Mouse (Mus musculus) liver, embryonic 12.5 days (tissue): ENCODE measurements around the gene Pink1. TPM values are rescaled to one million over a fixed set of nuclear protein-coding genes. Genes with fewer than 3 reads are reported as not detected.

Experiments
- ATAC-seq: fragments of 200-750 bp; cut with Nextera tagmentation; 2 replicates; pipeline ENCODE4 v1.8.0; 2017; ENCODE audit warnings: moderate number of reproducible peaks, mild to moderate bottlenecking, moderate library complexity
- H3K27ac ChIP-seq: fragments of 300-500 bp; sonication (generic); 2 replicates; pipeline ENCODE4 v1.5.1; 2016; ENCODE audit warnings: mild to moderate bottlenecking
- H3K27me3 ChIP-seq: fragments of 300-500 bp; sonication (generic); replicated peaks from 2 replicates; pipeline ENCODE4 v1.6.1; 2016; ENCODE audit warnings: mild to moderate bottlenecking, moderate library complexity
- H3K36me3 ChIP-seq: fragments of 300-500 bp; sonication (generic); 2 replicates; pipeline ENCODE4 v1.6.1; 2016; ENCODE audit warnings: mild to moderate bottlenecking, moderate library complexity
- H3K4me1 ChIP-seq: fragments of 300-500 bp; sonication (generic); 2 replicates; pipeline ENCODE4 v1.6.1; 2016
- H3K4me2 ChIP-seq: fragments of 300-500 bp; sonication (generic); 2 replicates; pipeline ENCODE4 v1.6.1; 2016; ENCODE audit warnings: mild to moderate bottlenecking, moderate library complexity
- H3K4me3 ChIP-seq: fragments of 300-500 bp; sonication (generic); 2 replicates; pipeline ENCODE4 v1.5.1; 2016; ENCODE audit warnings: mild to moderate bottlenecking, moderate library complexity
- H3K9ac ChIP-seq: fragments of 300-500 bp; sonication (generic); 2 replicates; pipeline ENCODE4 v1.6.1; 2016; ENCODE audit warnings: mild to moderate bottlenecking, moderate library complexity
- H3K9me3 ChIP-seq: fragments of 300-500 bp; sonication (generic); replicated peaks from 2 replicates; pipeline ENCODE4 v1.6.1; 2016; ENCODE audit warnings: mild to moderate bottlenecking, moderate library complexity
- WGBS: fragments of 180-500 bp; shearing (Covaris S2); methylation state at CpG from one replicate; pipeline ENCODE4 v1.1.7; 2016; ENCODE audit not compliant: insufficient replicate concordance; 5-methylcytosine and 5-hydroxymethylcytosine counted together
- polyA plus RNA-seq: library from polyadenylated mRNA; unstranded; fragments of >200 nt; fragmentation: Nextera tagmentation; extraction: Ambion mirVana; gene quantifications from 2 replicates; pipeline ENCODE4 v1.2.1, GENCODE M21; 2016

The Pink1 gene
- polyA plus RNA-seq, 1 experiment from 2014 or later, result 28.8 TPM

DNA sequence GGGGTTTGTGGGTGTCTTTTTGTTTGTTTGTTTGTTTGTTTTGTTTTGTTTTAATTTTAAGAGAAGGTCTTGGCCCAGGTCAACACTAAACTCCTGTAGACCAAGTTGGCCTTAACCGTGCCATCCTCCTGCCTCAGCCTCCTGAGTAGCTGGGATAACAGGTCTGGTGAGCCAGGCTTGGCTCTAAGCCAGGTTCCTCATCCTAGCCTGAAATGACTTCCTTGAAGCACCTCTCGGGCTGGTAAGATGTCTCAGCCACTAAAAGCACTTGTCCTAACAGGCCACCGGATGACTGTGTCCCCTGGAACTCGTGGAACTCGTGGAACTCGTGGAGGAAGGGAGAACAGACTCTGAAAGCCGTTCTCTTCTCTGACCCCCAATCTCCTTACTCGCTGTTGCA lies 30.0 kb upstream of the Pink1 start:
- Histone ChIP-seq H3K27me3 (peaks cover 12% of the 10 kb centered on the region), H3K4me2 (no peak overlapping the region), H3K4me1 (no peaks in the 10 kb centered on the region), H3K9ac (no peak overlapping the region), H3K36me3 (no peaks in the 10 kb centered on the region), H3K27ac (no peak overlapping the region), H3K9me3 (no peaks in the 10 kb centered on the region), H3K4me3 (no peak overlapping the region)
- 73% methylated on average over 8 of the region's 8 CpGs for WGBS
- no peak for ATAC-seq

DNA sequence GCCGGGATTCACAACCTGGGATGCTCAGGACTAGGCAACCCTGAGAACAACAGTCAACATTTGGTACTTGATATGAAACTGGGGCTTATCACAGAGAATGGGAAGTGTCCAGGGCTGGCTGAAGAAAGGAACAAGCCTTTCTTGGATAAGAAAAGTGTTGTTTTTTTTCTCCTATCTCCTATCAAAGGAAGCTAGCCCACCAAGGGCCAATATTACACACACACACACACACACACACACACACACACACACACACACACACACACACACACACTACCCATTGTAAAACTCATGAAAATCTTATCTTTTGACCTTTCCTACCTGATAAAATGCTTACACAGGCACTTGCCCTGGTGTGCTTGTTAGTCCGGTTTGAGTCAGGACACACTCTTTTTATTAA lies 29.4 kb upstream of the Pink1 start:
- Histone ChIP-seq H3K4me2 (no peak overlapping the region), H3K36me3 (no peaks in the 10 kb centered on the region), H3K27me3 (peaks cover 5% of the 10 kb centered on the region), H3K9ac (no peak overlapping the region), H3K27ac (no peak overlapping the region), H3K4me3 (no peak overlapping the region), H3K4me1 (no peaks in the 10 kb centered on the region), H3K9me3 (no peaks in the 10 kb centered on the region)
- 59% methylated on average over 2 of the region's 2 CpGs for WGBS
- no peak for ATAC-seq

DNA sequence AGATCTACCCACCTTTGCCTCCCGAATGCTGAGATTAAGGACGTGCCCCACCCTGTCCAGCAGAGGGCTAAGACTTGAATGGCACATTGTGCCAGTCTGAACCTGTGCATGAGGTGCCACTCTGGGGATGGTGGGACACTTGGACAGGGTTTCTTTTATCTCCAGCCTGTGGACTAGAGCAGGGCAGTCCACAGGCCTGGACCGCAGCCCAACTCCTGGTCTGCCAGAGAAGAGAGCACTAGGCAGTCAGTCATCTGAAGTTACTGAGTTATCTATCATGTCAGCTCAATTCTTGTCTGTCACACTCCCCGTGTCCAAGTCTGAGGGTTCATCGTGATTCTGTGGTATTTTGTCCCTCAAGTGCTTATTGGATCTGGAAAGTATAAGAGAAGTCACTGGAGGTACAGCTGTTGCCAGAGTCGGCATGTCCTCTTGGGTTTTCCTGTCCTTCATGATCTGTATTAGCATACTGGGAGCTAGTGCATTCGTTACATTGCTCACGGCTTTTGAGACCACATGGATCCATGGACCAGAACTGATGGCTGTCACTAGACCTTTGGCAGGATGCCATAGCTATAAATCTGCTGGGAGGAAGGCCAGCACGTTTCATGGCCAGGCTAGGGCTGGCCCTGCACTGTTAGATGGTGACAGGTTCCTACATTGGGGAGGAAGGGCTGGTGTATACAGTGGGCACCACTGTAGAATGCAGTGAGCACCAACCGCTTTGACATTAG lies 27.5 kb upstream of the Pink1 start:
- H3K36me3 ChIP-seq, result no peaks in the 10 kb centered on the region
- WGBS, result 64% methylated on average over 10 of the region's 10 CpGs
- no peaks in the 10 kb centered on the region; the same call in 1 of the 2 replicates for H3K27me3 ChIP-seq
- no peak overlapping the region for H3K4me2 ChIP-seq
- no peaks in the 10 kb centered on the region for H3K4me1 ChIP-seq
- no peak overlapping the region for H3K27ac ChIP-seq
- ATAC-seq, result peak; percentile 32; the same call in 1 of the 2 replicates
- H3K9me3 ChIP-seq, result no peaks in the 10 kb centered on the region
- H3K4me3 ChIP-seq, result no peak overlapping the region
- no peak overlapping the region for H3K9ac ChIP-seq

DNA sequence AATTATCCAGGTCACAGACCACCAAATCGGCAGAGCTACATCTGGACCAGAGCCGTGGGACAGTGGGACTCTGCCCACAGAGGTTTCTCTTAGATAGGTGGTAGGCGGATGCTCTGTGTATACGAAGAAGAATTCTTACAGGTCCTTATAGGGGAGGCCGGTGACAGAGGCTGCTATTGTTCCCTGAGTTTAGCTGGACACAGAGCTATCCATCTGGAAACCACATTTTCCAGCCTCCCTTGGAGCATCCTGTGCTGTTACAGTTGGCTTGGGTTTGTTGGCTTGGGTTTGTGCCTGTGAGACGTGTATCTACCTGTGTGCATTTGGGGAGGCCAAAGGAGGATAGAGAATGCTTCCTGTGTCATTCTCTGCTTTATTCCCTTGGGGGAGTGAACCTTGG lies 26.6 kb upstream of the Pink1 start:
- Histone ChIP-seq H3K36me3 (no peaks in the 10 kb centered on the region), H3K27me3 (no peaks in the 10 kb centered on the region; the same call in 1 of the 2 replicates), H3K4me3 (no peak overlapping the region), H3K9me3 (no peaks in the 10 kb centered on the region), H3K9ac (no peak overlapping the region), H3K4me2 (no peak overlapping the region), H3K4me1 (no peaks in the 10 kb centered on the region), H3K27ac (no peak overlapping the region)
- 74% methylated on average over 6 of the region's 6 CpGs for WGBS
- no peak for ATAC-seq

DNA sequence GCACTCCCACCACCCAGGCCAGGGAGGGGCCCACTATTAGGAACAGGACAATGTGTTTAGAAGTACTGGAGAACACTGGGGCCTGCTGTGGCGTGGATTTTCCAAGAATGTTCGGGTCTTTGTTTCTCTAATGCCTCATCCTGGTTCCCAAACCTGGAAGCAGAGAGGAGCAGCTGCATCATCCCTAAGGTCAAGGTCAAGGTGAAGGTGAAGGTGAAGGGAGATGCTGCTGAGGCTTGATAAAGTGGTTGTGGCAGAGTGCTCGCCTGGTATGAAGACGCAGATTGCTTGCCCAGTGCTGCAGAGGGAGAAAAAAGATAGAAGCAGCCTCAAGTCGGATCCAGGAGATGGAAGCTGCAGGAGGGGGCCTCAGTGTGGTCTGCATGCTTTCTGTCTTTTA lies 25.7 kb upstream of the Pink1 start:
- no peaks in the 10 kb centered on the region for H3K4me1 ChIP-seq
- H3K9me3 ChIP-seq, result no peaks in the 10 kb centered on the region
- H3K4me2 ChIP-seq, result no peak overlapping the region
- H3K9ac ChIP-seq, result no peak overlapping the region
- H3K36me3 ChIP-seq, result no peaks in the 10 kb centered on the region
- no peak for ATAC-seq
- H3K4me3 ChIP-seq, result no peak overlapping the region
- H3K27me3 ChIP-seq, result no peaks in the 10 kb centered on the region; the same call in 1 of the 2 replicates
- no peak overlapping the region for H3K27ac ChIP-seq
- WGBS, result 68% methylated on average over 5 of the region's 5 CpGs

DNA sequence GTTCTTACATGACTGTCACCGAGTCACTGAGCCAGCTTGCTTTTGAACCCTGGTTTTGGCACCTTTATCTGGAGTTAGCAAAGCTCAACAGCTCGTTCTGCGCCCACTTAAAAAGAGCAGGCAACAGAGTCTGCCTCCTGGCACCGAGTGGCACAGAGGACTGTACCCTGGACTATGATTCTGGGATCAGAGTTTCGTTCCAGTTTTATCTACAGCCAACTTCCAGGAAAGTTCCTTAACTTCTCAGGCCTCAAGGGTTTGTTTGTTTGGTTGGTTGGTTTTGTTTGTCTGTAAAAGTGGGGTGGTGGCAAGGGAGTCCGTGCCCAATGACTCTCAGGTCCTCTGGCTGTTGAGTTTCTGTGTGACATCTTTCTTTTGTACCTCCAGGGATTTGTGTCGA lies 22.6 kb upstream of the Pink1 start:
- no peaks in the 10 kb centered on the region for H3K9me3 ChIP-seq
- ATAC-seq, result no peak
- no peak overlapping the region for H3K4me3 ChIP-seq
- H3K27me3 ChIP-seq, result no peaks in the 10 kb centered on the region; the same call in 1 of the 2 replicates
- no peaks in the 10 kb centered on the region for H3K36me3 ChIP-seq
- H3K4me2 ChIP-seq, result no peak overlapping the region
- WGBS, result 67% methylated on average over 7 of the region's 7 CpGs
- no peaks in the 10 kb centered on the region; the same call in 1 of the 2 replicates for H3K4me1 ChIP-seq
- no peak overlapping the region for H3K27ac ChIP-seq
- no peak overlapping the region for H3K9ac ChIP-seq

DNA sequence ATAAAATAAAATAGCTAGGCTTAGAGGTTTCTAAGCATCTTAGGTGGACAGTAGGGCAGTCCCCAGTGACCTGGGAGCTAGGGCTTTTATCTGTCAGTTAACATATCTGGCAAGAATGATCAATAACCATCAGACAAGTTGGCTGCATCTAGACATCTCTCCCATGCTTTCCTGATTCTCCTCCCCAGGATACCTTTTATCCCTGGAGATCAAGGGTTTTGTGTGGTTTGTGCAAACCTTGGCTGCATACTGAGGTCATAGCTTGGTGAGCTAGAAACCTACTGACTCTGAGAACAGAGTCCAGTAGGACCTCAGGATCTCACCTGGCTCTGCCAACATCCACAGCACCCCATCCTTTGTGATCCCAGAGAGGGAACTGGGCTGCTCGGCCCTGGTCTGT lies 21.2 kb upstream of the Pink1 start:
- no peaks in the 10 kb centered on the region for H3K36me3 ChIP-seq
- no peak overlapping the region for H3K9ac ChIP-seq
- H3K27ac ChIP-seq, result no peak overlapping the region
- no peak overlapping the region for H3K4me3 ChIP-seq
- H3K4me1 ChIP-seq, result peaks cover 9% of the 10 kb centered on the region
- no peak overlapping the region for H3K4me2 ChIP-seq
- no peak for ATAC-seq
- WGBS, result 58% methylated on average over 1 of the region's 1 CpGs
- H3K9me3 ChIP-seq, result no peaks in the 10 kb centered on the region
- no peaks in the 10 kb centered on the region; the same call in 1 of the 2 replicates for H3K27me3 ChIP-seq

DNA sequence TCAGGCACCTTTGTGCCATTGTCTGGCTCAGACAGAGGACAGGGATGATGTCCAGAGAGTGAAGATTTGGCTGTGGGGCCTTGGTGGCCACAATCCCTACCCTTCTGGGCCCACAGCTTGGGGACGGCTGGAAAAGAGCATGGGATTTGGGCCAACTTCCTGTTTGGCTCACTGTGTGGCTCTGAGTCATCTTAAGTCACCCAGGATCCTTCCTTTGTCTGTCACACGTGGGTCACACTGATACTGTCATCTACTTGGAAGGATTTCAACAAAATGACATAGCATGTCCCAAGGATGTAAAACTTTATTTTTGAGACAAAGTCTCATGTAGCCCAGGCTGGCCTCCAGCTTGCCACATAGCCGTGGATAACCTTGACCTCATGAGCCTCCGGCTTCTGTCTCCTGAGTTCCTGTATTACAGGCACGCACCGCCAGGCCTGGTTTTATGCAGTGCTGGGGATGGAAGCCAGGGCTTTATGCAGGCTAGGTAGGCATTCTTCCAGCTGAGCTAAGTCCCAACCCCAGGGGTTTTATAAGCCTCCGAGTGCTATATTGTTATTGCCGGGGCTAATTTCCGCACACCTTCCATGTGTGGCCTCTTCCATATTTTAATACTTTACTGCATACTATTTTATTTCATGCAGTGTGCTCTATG lies 18.9 kb upstream of the Pink1 start:
- no peak for ATAC-seq
- peaks cover 7% of the 10 kb centered on the region; the same call in 1 of the 2 replicates for H3K27me3 ChIP-seq
- WGBS, result 64% methylated on average over 9 of the region's 9 CpGs
- H3K4me1 ChIP-seq, result peaks cover 9% of the 10 kb centered on the region
- H3K9ac ChIP-seq, result no peak overlapping the region
- no peaks in the 10 kb centered on the region for H3K36me3 ChIP-seq
- H3K9me3 ChIP-seq, result no peaks in the 10 kb centered on the region
- H3K4me3 ChIP-seq, result no peak overlapping the region
- no peak overlapping the region for H3K27ac ChIP-seq
- H3K4me2 ChIP-seq, result no peak overlapping the region

DNA sequence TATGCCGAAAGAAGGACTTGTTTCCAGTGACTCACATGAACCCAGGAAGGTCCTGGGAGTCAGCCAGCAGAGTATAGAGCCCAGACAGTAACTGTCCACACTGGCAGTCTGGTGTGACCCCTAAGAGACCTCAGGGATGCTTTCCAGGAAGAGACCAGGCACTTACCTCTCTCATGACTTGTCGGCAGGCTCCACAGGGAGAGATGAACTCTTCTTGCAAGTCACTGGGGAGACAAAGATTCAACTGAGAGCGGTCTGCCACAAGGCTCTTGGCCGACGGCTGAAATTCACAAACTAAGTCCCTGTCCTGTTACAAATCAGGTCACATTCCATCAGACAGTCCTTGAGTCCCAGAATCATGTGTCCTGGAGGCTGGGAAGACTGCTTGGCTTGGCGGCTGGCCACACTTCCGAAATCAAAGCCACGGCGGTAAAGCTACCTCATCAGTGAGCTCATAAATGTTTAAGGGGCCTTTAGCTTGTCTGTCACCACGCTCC lies 17.3 kb upstream of the Pink1 start:
- H3K27ac ChIP-seq, result peak overlapping the region; percentile 70
- WGBS, result 72% methylated on average over 10 of the region's 10 CpGs
- no peaks in the 10 kb centered on the region for H3K36me3 ChIP-seq
- H3K4me3 ChIP-seq, result no peak overlapping the region
- no peak for ATAC-seq
- no peak overlapping the region for H3K4me2 ChIP-seq
- H3K27me3 ChIP-seq, result peaks cover 7% of the 10 kb centered on the region; the same call in 1 of the 2 replicates
- H3K4me1 ChIP-seq, result peaks cover 9% of the 10 kb centered on the region
- H3K9me3 ChIP-seq, result no peaks in the 10 kb centered on the region
- no peak overlapping the region for H3K9ac ChIP-seq

DNA sequence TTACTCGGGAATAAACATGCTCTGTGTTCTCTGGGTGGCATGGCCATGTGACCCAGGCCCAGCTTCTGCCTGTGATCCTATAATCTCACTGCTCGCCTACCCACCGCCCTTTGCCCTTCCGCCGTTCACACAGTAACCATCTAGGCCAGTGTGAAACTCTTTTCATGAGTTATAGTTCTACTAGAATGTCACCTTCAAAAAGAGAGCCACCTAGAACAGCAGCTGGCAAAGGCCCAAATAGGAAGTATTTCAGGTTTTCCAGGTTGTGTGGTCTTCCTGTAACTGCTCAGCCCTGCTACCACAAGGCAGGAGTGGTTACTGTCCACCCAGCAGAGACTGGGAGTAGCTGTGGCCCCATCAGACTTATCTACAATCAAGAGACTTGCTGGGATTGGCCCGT lies 16.7 kb upstream of the Pink1 start:
- peaks cover 9% of the 10 kb centered on the region for H3K4me1 ChIP-seq
- WGBS, result 52% methylated on average over 6 of the region's 6 CpGs
- no peak overlapping the region for H3K4me3 ChIP-seq
- no peaks in the 10 kb centered on the region for H3K9me3 ChIP-seq
- peak overlapping the region; percentile 70 for H3K27ac ChIP-seq
- no peak overlapping the region for H3K4me2 ChIP-seq
- peak; percentile 63 for ATAC-seq
- H3K27me3 ChIP-seq, result peaks cover 7% of the 10 kb centered on the region; the same call in 1 of the 2 replicates
- H3K9ac ChIP-seq, result no peak overlapping the region
- no peaks in the 10 kb centered on the region for H3K36me3 ChIP-seq

DNA sequence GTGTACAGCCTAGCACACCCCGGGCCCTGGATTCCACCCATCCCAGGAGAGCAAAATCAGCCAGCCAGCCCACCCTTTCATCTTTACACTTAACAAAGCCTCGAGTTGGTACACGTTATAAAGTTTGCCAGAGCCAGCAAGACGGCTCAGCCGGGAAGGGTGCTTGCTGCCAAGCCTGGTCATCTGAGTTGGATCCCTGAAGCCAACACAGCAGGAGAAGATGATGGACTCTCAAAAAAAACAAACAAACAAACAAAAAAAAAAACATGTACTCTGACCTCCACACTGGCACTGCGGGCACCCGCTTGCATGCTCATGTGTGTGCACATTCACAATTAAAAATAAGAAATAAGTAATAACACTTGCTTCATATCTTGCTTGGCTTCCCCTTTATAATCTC lies 15.9 kb upstream of the Pink1 start:
- Histone ChIP-seq H3K4me1 (peaks cover 15% of the 10 kb centered on the region), H3K36me3 (no peaks in the 10 kb centered on the region), H3K9me3 (no peaks in the 10 kb centered on the region), H3K9ac (no peak overlapping the region), H3K4me2 (no peak overlapping the region), H3K27ac (no peak overlapping the region), H3K27me3 (peaks cover 7% of the 10 kb centered on the region; the same call in 1 of the 2 replicates), H3K4me3 (no peak overlapping the region)
- 67% methylated on average over 7 of the region's 7 CpGs for WGBS
- no peak for ATAC-seq

DNA sequence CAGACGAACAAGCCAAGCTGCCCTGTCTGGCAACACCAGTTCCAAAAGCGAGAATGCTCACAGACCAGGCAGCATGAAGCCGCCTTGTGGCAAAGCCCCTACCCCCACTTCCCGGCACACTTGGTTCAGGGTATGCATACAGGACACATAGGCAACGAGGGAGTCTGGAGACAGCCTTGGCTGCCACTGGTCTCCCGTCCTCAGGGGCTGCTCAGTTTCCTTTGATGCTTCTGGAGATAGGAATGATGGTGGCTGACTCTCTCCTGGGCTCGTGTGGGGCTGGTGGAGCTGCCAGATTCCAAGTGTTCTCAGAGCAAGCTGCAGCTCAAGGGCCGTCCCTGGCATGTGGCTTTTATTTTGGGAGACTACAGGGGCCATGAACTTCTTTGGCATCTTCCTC lies 15.3 kb upstream of the Pink1 start:
- no peak overlapping the region for H3K4me2 ChIP-seq
- H3K4me3 ChIP-seq, result no peak overlapping the region
- no peak for ATAC-seq
- H3K4me1 ChIP-seq, result peaks cover 17% of the 10 kb centered on the region
- no peak overlapping the region for H3K27ac ChIP-seq
- WGBS, result 50% methylated on average over 8 of the region's 8 CpGs
- peaks cover 7% of the 10 kb centered on the region; the same call in 1 of the 2 replicates for H3K27me3 ChIP-seq
- H3K36me3 ChIP-seq, result no peaks in the 10 kb centered on the region
- H3K9me3 ChIP-seq, result no peaks in the 10 kb centered on the region
- H3K9ac ChIP-seq, result no peak overlapping the region
